Mouse (Mus musculus): Measurements from ENCODE around the gene Cisd2.

DNA sequence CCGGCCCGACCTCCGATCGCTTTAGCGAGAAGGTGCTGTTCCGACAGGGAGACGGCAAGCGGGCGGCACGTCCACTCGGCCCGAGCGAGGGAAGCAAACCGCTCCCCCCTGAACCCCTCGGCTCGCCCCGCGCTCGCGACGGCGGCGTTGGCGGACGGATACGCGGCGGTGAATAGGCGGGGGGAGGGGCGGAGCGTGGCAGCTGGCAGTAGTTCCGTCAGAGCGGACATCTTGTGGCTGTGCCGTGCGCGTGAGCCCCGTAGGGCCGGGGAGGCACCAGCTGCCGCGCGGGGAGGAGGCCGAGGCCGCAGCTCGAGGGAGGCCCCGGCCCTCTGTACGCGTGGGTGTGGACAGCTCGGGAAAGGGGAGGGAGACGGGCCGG is 14.8 kb upstream of the Cisd2 start:
- no peak for TF ChIP-seq CTCF (IDR thresholded peaks at IDR 0.05; ENCODE audit: control insufficient read depth, insufficient read depth, insufficient read length)
- no peak for TF ChIP-seq USF1 (IDR thresholded peaks at IDR 0.05; ENCODE audit: low read depth)
- TF ChIP-seq MYOD1 (IDR thresholded peaks at IDR 0.05; ENCODE audit: control insufficient read depth, insufficient read length, low read depth) = no peak
- TF ChIP-seq MAX (IDR thresholded peaks at IDR 0.05) = no peak
- no peak for TF ChIP-seq MYOG (IDR thresholded peaks at IDR 0.05; ENCODE audit: control insufficient read depth, extremely low read depth, insufficient read length)
- no peak for TF ChIP-seq FOSL1 (IDR thresholded peaks at IDR 0.05; ENCODE audit: insufficient read depth, low read length, poor library complexity, severe bottlenecking)
- TF ChIP-seq CEBPB (IDR thresholded peaks at IDR 0.05; ENCODE audit: low read depth) = no peak

Data from C2C12 (cell line).